Mouse (Mus musculus): ENCODE results near the gene Tfap2b.

DNA sequence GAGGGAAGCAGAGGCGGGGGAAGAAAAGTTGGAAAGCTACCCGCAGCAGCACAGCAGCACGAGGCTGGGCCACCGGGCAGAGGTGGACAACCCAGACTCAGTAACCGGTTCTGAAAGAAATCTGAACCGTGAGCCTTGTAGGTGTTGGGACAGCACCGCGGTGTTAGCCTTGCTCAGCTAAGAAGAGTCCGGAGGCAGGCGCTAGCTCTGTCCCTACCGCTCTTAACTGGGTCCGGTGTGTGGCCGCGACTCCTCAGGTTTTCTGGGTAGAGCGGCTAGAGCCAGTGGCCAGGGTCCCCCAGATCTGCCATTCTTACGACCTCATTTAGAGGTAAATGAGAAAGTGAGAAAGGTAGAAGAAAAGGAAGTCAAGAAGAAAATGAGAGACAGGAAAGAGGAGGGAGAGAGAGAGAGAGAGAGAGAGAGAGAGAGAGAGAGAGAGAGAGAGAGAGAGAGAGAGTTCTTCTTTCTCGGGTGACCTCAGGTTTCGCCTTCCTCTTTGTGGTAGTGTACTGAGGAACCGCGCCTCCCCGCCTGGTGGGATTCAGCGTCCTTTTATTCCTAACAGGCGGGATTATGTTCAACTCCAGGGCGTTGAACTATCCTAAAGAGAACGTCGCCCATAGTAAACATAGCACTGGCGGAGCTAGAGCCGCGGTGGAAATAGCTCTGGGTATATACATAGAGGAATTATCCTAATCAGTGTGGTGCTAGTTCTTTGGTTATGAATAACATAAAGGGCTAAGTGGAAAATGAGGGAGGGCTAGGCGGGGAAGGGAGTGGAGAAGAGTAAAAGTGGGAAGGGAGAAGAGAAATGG is 1.7 kb downstream of the Tfap2b start:
- TF ChIP-seq CTCF (IDR thresholded peaks at IDR 0.05; ENCODE audit: low read depth), result no peak
- no peak for TF ChIP-seq EP300 (IDR thresholded peaks at IDR 0.05; ENCODE audit: low read depth)

All from liver, postnatal 0 days (tissue).